Mouse (Mus musculus) forelimb bud, embryonic 11.5 days (tissue): ENCODE measurements at regions not wholly inside any gene's neighbourhood (a gene's known extent, or its start where the extent isn't known, plus 50 kb on each side); places are given as distances from the start of the nearest gene placed in this dataset.

ENCODE experiments used
- DNase-seq: peaks from one replicate; pipeline ENCODE4 v3.0.0-alpha.2; 2012; ENCODE audit warnings: low read depth, low spot score

DNA sequence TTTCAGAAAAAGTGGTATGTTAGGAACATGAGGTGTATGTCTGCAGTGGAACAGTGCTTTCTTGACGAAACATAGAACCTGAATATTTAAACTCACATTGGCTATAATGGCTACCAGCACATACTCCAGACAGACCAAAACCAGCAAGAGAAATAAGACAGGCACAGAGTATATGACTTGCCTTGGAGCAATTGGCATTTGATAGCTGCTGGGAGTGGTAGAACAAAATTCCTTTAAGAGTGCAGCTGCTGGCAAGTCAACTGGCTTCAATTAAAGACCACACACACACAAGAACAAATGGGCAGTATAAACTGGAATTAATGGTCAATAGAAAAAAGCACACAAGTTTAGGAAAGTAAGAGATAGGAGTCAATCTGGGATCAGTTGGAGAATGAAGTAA is 732.3 kb downstream of the Sis start:
- DNase-seq, result peak; percentile 71

DNA sequence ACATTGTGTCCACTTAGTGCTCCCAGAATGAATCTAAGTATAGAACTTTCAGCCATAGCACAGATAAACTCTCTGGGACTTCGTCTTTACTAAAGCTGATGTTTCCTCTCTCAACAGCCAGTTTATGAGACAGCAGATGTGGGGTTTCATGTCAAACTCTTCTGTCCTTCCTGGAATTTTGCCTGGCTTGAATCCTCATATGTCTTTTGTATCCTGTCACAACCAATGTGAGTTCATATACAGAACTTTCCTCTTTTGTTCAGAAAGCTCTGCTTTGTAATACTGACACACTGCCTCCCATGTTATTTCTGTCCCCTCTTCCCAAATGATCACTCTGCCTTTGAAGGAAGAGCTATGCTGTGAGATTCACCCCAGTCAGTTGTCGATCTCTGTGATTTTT is 739.8 kb downstream of the Sis start:
- DNase-seq, result no peak
